Comparison of ENCODE assay signal across 27 mouse cellular contexts in the genomic region with DNA sequence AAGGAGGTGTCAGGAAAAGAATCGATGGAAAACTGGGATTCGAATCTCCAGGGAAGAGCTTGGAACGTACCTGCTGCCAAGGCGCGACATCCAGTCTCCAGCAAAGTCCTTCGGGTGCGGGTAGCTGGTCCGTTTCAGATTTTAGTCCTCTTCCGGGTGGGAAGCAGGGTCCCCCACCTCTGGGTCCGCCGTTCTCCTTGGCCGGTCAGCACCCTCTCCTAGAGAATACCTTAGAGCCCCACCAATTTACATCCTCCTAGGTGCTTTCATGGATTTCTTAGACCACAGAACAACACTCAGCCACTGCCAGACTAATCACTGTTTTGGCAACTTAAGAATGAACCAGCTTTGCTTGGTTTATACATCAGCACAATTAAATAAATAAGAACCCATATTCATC. TPM values are rescaled to one million over a fixed set of nuclear protein-coding genes. Genes with fewer than 3 reads are reported as not detected.
A peak's percentile ranks its signal among the peaks of the same experiment; 100 is the strongest.
DNase-seq lines count a peak whose midpoint lies in the region; ATAC-seq and TF ChIP-seq lines count a peak whose summit lies in the region.
"Had no signal": no experiment of that assay in that cellular context is flagged by ENCODE, and none has a peak within 500 bp of the region (broad histone marks: within the 10 kb centered on the region; RNA-seq: fewer than 3 reads in every experiment).

A gene (minus strand): TSS at position 101 of the 400 bp plus-strand sequence.

- TF ChIP-seq POLR2A in bone marrow macrophage, adult 2 months (IDR thresholded peaks at IDR 0.05; ENCODE audit: borderline replicate concordance, low read depth, low read length): no peak

- H3K27ac ChIP-seq in bone marrow macrophage, adult 2 months (ENCODE audit: insufficient read depth, low read depth, low read length): no peak within 1 kb of the TSS
- H3K27ac ChIP-seq: embryonic facial prominence, embryonic 13.5 days; embryonic facial prominence, embryonic 15.5 days; forebrain, embryonic 10.5 days; forebrain, embryonic 12.5 days had no signal

- no peak for TF ChIP-seq CTCF in bone marrow macrophage, adult 2 months (IDR thresholded peaks at IDR 0.05; ENCODE audit: low read depth, low read length)

- no peak for ATAC-seq in monocyte, adult 5-6 weeks (replicated peaks; ENCODE audit: insufficient number of reproducible peaks, low FRiP score, low TSS enrichment, poor library complexity, severe bottlenecking)
- ATAC-seq in frontal cortex, adult (ENCODE audit: low TSS enrichment): no peak
- ATAC-seq: activated CD4-positive, CD25-positive, alpha-beta regulatory T cell, adult 4 months; forebrain, embryonic 14.5 days; forebrain, embryonic 16.5 days had no signal

- H3K4me1 ChIP-seq in bone marrow macrophage, adult 2 months (ENCODE audit: control insufficient read depth, insufficient read depth, low read length): no peaks in the 10 kb centered on the region
- H3K4me1 ChIP-seq: embryonic facial prominence, embryonic 13.5 days; embryonic facial prominence, embryonic 15.5 days; forebrain, embryonic 10.5 days; forebrain, embryonic 12.5 days had no signal

- H3K4me3 ChIP-seq in bone marrow macrophage, adult 2 months (ENCODE audit: insufficient read depth, low read length): no peak within 1 kb of the TSS
- H3K4me3 ChIP-seq: embryonic facial prominence, embryonic 13.5 days; embryonic facial prominence, embryonic 15.5 days; erythroblast, embryonic 14.5 days; forebrain, embryonic 10.5 days; forebrain, embryonic 12.5 days had no signal

- DNase-seq in R1 (ENCODE audit: low read depth, low spot score): peak; percentile 4
- no peak for DNase-seq in ovary, postnatal 14 days (ENCODE audit: low spot score)
- no peak for DNase-seq in urinary bladder, postnatal 4 days (ENCODE audit: low spot score in 2 of 2)
- DNase-seq: adrenal gland, adult 8-10 months; adrenal gland, postnatal 14 days; adrenal gland, postnatal 36 days; cerebellum, adult 11 months; cerebellum, adult 18-20 months; cerebellum, adult 8-10 months; cerebellum, adult 9-11 months; cerebellum, postnatal 14 days; cerebellum, postnatal 36 days; embryo, embryonic 11 days had no signal

RNA-seq across cellular contexts. Expression of the gene that starts here (rescaled TPM):
- 11.5 and 16.2 TPM in 2 replicates for polyA plus RNA-seq in bone marrow macrophage, adult 2 months (2012; ENCODE audit: insufficient read depth, insufficient read length, missing spikeins)
- total RNA-seq in monocyte, adult 5-6 weeks (2017): 1.4 to 10.9 TPM (median 3.4 TPM) in 3 replicates
- total RNA-seq: adrenal gland, adult 8-10 months; adrenal gland, postnatal 14 days; adrenal gland, postnatal 36 days; MEL had no signal
- polyA plus RNA-seq: C2C12; embryonic facial prominence, embryonic 11.5 days; embryonic facial prominence, embryonic 13.5 days; embryonic facial prominence, embryonic 15.5 days; erythroblast, embryonic 14.5 days; forebrain, embryonic 16.5 days had no signal
